Mouse (Mus musculus) skeletal muscle tissue, adult 2 months (tissue): Measurements from ENCODE around the gene Aff4.
"Not testable (repeated sequence)": the region's sequence is repeated elsewhere in the genome, so short reads cannot be mapped to it uniquely, and the experiment has no call there.

Experiments used
- DNase-seq: peaks from one replicate; pipeline ENCODE4 v3.0.0-alpha.2; 2012; ENCODE audit warnings: low read depth, low spot score

The Aff4 gene

GRCm38 (mm10) chr11:53337684-53338083 lies 12.9 kb upstream of the Aff4 start:
- DNase-seq = no peak

GRCm38 (mm10) chr11:53341019-53341418 lies 9.6 kb upstream of the Aff4 start:
- not testable (repeated sequence) for DNase-seq

- DNase-seq = no peak
Observed at GRCm38 (mm10) chr11:53342711-53343110, 7.9 kb upstream of the Aff4 start.

GRCm38 (mm10) chr11:53345328-53345727 lies 5.3 kb upstream of the Aff4 start:
- no peak for DNase-seq

DNA sequence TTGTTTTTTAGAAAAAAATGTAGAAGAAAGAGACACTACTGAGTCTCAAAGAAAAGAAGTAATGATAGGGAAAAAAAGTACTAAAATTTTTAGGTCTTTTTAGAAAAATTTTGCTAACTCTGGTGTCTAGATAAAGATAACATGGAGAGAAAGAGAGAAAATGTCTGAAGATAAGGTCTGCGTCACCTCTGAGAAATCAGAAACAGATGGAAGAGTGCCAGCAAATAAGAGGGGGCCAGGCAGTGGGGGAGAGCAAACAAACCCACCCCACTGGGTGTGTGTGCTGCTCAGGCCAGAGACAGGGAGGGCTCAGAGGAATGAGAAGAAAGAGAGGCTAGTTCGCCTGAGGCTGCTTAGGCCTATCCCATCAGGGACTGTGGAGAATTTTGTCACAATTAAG lies 4.9 kb upstream of the Aff4 start:
- no peak for DNase-seq

DNA sequence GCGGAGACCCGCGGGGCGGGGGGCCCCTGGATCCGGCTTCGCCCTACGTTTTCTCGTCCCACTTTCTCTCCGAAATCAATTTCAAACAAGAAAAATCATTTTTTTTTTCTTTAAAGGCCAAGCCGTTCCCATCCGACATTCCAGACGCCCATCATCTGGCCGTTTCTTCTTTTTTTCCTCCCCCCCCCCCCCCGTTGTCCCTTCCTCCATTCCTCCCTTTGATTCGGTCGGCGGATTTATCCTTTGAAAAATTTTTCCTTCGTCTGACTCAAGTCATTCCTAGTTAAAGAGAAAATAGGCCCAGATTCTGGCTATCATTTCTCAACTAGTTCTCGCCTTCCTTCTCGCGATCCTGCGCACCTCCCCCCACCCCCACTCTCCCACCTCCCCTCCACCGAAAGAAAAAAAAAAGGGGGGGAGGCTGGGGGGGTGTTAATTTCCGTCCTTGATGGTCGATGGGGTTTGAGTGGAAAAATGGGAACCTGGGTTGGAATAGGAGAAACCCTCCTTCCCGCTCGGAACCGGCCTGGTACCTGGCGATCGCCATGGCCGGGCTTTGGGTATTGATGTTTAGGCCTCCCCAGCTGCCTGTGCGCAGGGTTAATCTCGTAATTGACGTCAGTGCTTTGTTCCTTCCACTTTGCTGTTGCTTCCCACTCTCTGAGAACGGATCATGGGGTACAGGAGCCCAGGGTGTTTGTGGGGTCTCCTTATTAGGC lies 750 bp downstream of the Aff4 start:
- peak; percentile 21 for DNase-seq

DNA sequence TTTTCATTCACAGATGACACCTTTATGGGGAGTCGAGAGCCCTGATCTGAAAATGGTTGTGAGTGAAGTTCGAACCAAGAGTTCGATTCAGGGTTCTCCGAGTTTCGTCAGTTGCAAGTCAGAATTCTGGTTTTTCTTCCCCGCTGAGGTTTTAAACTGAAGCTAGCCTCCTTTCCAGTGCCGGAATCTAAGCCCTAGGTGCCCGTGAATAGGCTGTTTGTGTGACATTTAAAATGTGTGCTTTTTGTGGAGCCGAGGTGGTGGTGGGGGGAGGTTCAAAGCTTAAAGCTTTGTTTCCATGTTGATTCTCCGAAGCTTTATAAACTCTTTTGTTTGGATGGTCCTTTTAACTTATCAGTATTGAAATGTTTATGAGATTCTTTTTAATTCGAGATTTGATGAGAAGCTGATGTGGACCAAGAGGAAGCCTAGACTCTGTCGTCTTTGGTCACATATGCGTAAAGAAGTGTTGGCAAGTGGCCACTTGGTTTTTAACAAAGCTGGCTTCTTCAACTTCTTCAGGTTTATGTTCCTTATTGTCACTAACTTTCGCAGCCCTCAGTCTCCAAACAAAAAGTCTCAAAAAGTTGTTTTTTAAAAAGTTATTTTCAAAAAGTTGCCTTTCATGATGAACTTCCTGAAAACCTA lies 1.4 kb downstream of the Aff4 start:
- no peak for DNase-seq

GRCm38 (mm10) chr11:53358504-53359155 lies 8.0 kb downstream of the Aff4 start:
- no peak for DNase-seq

- no peak for DNase-seq
Observed at GRCm38 (mm10) chr11:53367032-53367431, 16.4 kb downstream of the Aff4 start.

- DNase-seq = no peak
Observed at GRCm38 (mm10) chr11:53378918-53379317, 28.3 kb downstream of the Aff4 start.

DNA sequence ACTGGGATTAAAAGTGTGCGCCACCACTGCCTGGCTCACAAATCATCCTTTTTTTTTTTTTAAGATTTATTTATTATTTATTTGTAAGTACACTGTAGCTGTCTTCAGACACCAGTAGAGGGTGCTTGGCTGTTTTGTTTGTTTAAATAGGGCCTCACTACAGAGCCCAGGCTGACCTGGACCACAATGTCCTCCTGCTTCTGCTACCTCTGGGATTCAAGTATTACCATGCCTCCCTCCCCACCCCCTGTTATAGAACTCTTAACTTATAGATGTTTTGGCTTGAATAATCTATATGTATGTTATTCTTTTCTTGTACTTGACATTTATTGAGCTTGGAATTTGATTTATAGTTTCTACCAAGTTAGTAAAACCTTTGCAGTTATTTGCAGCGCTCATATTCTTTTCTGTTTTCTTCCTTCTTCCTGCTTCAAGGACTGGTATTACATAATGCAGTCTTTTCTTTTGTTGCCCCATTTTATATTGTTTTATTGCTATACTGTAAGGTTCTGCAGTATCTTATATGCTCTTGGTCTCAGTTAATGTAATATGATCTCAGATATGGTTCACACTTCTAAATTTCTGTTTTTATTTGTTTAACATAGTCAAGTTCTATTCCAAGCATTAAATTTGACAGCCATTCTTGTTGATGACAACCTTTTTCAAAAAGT lies 33.3 kb downstream of the Aff4 start:
- no peak for DNase-seq

GRCm38 (mm10) chr11:53393856-53394255 lies 43.2 kb downstream of the Aff4 start:
- DNase-seq = no peak

DNA sequence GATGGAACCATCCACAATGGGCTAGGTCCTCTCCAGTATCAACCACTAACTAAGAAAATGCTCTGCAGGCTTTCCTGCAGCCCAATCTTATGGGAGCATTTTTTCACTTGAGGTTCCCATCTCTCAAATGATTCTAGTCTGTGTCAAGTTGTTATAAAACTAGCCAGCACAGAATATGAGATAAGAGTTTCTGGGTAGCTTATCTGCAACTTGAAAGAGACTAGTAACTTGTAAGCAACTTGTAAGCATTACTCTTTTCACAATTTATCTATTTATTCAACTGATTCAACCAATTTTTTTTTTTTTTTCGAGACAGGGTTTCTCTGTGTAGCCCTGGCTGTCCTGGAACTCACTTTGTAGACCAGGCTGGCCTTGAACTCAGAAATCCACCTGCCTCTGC lies 53.0 kb downstream of the Aff4 start:
- DNase-seq = no peak

GRCm38 (mm10) chr11:53411738-53412137 lies 61.1 kb downstream of the Aff4 start:
- DNase-seq = no peak

GRCm38 (mm10) chr11:53413871-53414270 lies 63.2 kb downstream of the Aff4 start:
- DNase-seq = no peak

- DNase-seq = no peak
Observed at GRCm38 (mm10) chr11:53418048-53418447, 67.4 kb downstream of the Aff4 start.

- no peak for DNase-seq
Observed at GRCm38 (mm10) chr11:53423036-53423435, 72.4 kb downstream of the Aff4 start, which contains the start of gene Leap2. Gene Leap2, minus strand, starts transcription at chr11:53423170.

DNA sequence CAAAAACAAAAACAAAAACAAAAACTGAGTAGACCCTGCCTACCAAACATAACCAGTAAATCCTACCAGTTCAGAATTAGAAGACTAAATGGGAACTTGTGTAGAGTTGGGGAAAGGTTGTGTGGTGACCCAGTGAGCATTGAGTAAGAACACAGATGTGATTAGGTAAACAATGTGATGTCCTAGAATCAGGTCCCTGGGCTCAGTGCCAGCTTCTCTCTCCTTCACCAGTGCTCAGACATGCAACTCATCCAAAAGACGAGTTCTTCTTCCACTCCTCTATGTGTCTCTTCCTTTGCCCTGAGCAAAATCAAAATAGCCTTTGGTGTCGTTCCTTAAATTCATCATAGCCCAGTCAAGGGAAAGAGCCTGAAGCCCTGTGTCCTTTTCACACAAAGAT lies 74.2 kb downstream of the Aff4 start:
- no peak for DNase-seq

DNA sequence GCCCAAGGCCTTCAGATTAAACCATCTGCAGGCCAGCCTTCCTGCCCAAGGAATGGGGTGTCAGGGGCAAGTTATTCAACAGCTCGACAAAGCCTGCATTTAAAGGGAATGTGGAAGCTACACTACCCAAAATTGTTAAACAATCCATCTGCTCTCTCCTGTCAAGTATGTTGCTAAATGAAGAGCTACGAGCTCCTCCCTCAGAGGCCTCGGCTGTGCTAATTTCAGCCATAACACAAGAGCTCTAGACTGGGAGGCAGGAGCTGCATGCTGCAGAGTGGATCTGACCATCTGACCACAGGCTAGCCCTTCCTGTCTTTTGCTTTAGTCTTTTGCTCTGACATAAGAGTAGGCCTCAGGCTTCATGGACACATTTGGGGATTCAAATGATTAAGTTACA lies 74.6 kb downstream of the Aff4 start:
- no peak for DNase-seq

DNA sequence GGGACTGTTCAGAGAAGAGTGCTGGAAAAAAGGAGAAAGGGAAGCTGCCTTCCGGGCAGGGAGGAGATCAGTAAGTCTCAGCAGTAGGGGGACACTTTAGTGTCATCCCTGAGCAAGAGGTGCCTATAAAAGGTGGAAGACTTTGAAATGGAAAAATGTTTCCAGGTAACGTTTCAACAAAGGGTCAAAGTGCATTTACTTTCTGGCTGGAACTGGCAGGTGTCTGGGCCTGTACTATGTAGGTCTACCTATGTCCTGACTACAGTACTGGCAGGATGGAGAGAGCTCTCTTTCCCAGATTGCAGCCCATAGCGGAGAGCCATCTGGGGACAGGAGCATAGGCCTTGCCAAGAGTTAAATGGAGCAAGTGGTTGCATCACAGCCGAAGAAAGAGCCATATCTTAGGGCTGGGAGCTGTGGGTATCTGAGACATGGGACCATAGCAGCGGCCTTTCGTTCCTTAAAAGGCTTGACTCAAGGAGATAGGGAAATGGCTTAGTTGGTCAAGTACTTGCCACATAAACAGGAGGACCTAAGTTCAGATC lies 75.2 kb downstream of the Aff4 start:
- no peak for DNase-seq

DNA sequence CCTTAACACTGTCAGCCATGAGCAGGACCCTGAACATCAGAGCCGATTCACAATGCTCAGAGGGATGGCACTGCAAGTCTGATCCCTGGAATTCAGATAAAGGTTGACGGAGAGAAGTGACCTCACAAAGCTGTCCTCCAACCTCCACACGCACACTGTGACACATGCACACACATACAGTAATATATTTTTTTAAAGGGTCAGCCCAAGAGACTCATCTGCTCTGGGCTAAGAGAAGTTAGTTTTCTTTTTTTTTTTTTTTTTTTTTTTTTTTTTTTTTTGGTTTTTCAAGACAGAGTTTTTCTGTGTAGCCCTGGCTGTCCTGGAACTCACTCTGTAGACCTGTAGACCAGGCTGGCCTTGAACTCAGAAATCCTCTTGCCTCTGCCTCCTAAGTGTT lies 76.3 kb downstream of the Aff4 start:
- not testable (repeated sequence) for DNase-seq
